Mouse (Mus musculus) lung, adult 2 months (tissue): ENCODE measurements at regions not wholly inside any gene's neighbourhood (a gene's known extent, or its start where the extent isn't known, plus 50 kb on each side); places are given as distances from the start of the nearest gene placed in this dataset.

ENCODE experiments used
- CTCF ChIP-seq: fragments of 200-500 bp; IDR thresholded peaks from 2 replicates; pipeline ENCODE4 v1.5.1; 2011; ENCODE audit warnings: mild to moderate bottlenecking, low read length, control low read depth; ENCODE audit not compliant: insufficient read depth
- POLR2A ChIP-seq: fragments of 200-500 bp; IDR thresholded peaks from 2 replicates; pipeline ENCODE4 v1.6.1; 2011; ENCODE audit warnings: low read depth, mild to moderate bottlenecking, control low read depth, low read length, borderline replicate concordance; ENCODE audit errors: extremely low read depth

- TF ChIP-seq CTCF (no peak), POLR2A (no peak)
Observed at GRCm38 (mm10) chr2:19759577-19759976, 102.0 kb downstream of the Otud1 start.
